In genomic region chr14:117882222-117882621, GRCm38 (mm10) we compare ENCODE assay signal across 10 mouse cellular contexts.
DNase-seq lines count a peak whose midpoint lies in the region; ATAC-seq and TF ChIP-seq lines count a peak whose summit lies in the region.
"Had no signal": no experiment of that assay in that cellular context is flagged by ENCODE, and none has a peak within 500 bp of the region (broad histone marks: within the 10 kb centered on the region; RNA-seq: fewer than 3 reads in every experiment).

No protein-coding gene starts in this region.

- no peak for ATAC-seq in intestine, postnatal 0 days
- ATAC-seq in intestine, embryonic 16.5 days: no peak

- WGBS in intestine, postnatal 0 days: 64% methylated on average over 3 of the region's 3 CpGs
- 55% methylated on average over 3 of the region's 3 CpGs for WGBS in intestine, embryonic 16.5 days

- peak; percentile 88 for TF ChIP-seq RAD21 in CH12.LX (IDR thresholded peaks at IDR 0.05; ENCODE audit: low read depth, low read length)

- peak; percentile 52 for DNase-seq in CH12.LX (ENCODE audit: extremely low read depth)
- DNase-seq in adrenal gland, adult 18-20 months (ENCODE audit: low spot score in 2 of 2): peak; percentile 54 to 56
- peak; percentile 14 for DNase-seq in layer of hippocampus, adult 9-11 months
- peak; percentile 50 for DNase-seq in mesoderm, embryonic 11.5 days (ENCODE audit: low read depth, low spot score)
- DNase-seq in T-cell, adult 2 months (ENCODE audit: low spot score): no peak

- H3K4me1 ChIP-seq in intestine, postnatal 0 days (replicated peaks; ENCODE audit: control insufficient read depth, insufficient read depth, low read length): no peaks in the 10 kb centered on the region
- no peaks in the 10 kb centered on the region for H3K4me1 ChIP-seq in intestine, embryonic 16.5 days (ENCODE audit: control insufficient read depth, insufficient read depth, low read length)
- H3K4me1 ChIP-seq in CH12.LX (ENCODE audit: control insufficient read depth in 1 of 2, insufficient read depth in 2 of 2): peaks cover 0 to 2% of the 10 kb centered on the region in 2 experiments; a peak in 1 of 4 replicates
- H3K4me1 ChIP-seq in embryonic fibroblast, embryonic 13.5 days (ENCODE audit: control insufficient read depth, insufficient read depth, low read length): no peaks in the 10 kb centered on the region
- H3K4me1 ChIP-seq: limb, embryonic 13.5 days had no signal

- no peak overlapping the region for H3K9ac ChIP-seq in intestine, postnatal 0 days (ENCODE audit: low read depth, low read length)
- H3K9ac ChIP-seq in intestine, embryonic 16.5 days (ENCODE audit: low read depth, low read length): no peak overlapping the region
- H3K9ac ChIP-seq in CH12.LX (ENCODE audit: insufficient read depth, low read depth): no peak overlapping the region
- H3K9ac ChIP-seq: embryonic facial prominence, embryonic 12.5 days; limb, embryonic 13.5 days had no signal

- H3K27ac ChIP-seq in intestine, postnatal 0 days (ENCODE audit: low read depth, low read length): no peak overlapping the region
- no peak overlapping the region for H3K27ac ChIP-seq in intestine, embryonic 16.5 days (ENCODE audit: low read length)
- no peak overlapping the region for H3K27ac ChIP-seq in CH12.LX (ENCODE audit: insufficient read depth, low read depth)
- no peak overlapping the region for H3K27ac ChIP-seq in embryonic fibroblast, embryonic 13.5 days (ENCODE audit: insufficient read depth, low read length)
- H3K27ac ChIP-seq: embryonic facial prominence, embryonic 12.5 days; limb, embryonic 13.5 days had no signal

- no peaks in the 10 kb centered on the region for H3K79me2 ChIP-seq in CH12.LX (replicated peaks; ENCODE audit: control insufficient read depth, extremely low read depth, insufficient read depth, poor library complexity, severe bottlenecking)

- TF ChIP-seq CTCF in intestine, postnatal 0 days (IDR thresholded peaks at IDR 0.05; ENCODE audit: low read depth): peak; percentile 85
- TF ChIP-seq CTCF in CH12.LX (conservative IDR thresholded peaks at IDR 0.05 in 1 of 2, IDR thresholded peaks at IDR 0.05 in 1 of 2; ENCODE audit: low read depth in 2 of 2, low read length in 2 of 2): peak; percentile 83 to 87
- TF ChIP-seq CTCF in embryonic fibroblast, embryonic 13.5 days (IDR thresholded peaks at IDR 0.05; ENCODE audit: borderline replicate concordance, insufficient read depth, low read length): peak; percentile 76; the same call in 1 of the 2 replicates

- no peak overlapping the region for H3K4me2 ChIP-seq in intestine, postnatal 0 days (replicated peaks; ENCODE audit: low read depth)
- H3K4me2 ChIP-seq in intestine, embryonic 16.5 days (ENCODE audit: low read depth, low read length): no peak overlapping the region
- no peak overlapping the region for H3K4me2 ChIP-seq in CH12.LX (ENCODE audit: insufficient read depth, low read depth, poor library complexity, severe bottlenecking)
- H3K4me2 ChIP-seq: embryonic facial prominence, embryonic 12.5 days; limb, embryonic 13.5 days had no signal

- no peaks in the 10 kb centered on the region for H3K36me3 ChIP-seq in intestine, postnatal 0 days (ENCODE audit: control insufficient read depth, insufficient read depth)
- H3K36me3 ChIP-seq in intestine, embryonic 16.5 days (ENCODE audit: control insufficient read depth, insufficient read depth, low read length): no peaks in the 10 kb centered on the region
- H3K36me3 ChIP-seq in CH12.LX (replicated peaks in 1 of 2; ENCODE audit: control insufficient read depth in 1 of 2, insufficient read depth in 1 of 2, low read length in 1 of 2): no peaks in the 10 kb centered on the region
- H3K36me3 ChIP-seq: embryonic facial prominence, embryonic 12.5 days; limb, embryonic 13.5 days had no signal

- no peaks in the 10 kb centered on the region for H3K9me3 ChIP-seq in intestine, postnatal 0 days (ENCODE audit: control insufficient read depth)
- H3K9me3 ChIP-seq in intestine, embryonic 16.5 days (ENCODE audit: control insufficient read depth, low read length): no peaks in the 10 kb centered on the region
- peaks cover 2% of the 10 kb centered on the region for H3K9me3 ChIP-seq in CH12.LX (replicated peaks; ENCODE audit: low read length)
- H3K9me3 ChIP-seq: embryonic facial prominence, embryonic 12.5 days; limb, embryonic 13.5 days had no signal

- dilution Hi-C loops in CH12.LX (cut with MboI; ENCODE audit: extremely low pct_ligation_motif_present, extremely low pct_unique_long_range_greater_than_20kb, low sequenced_read_pairs): no loop called here

- H3K4me3 ChIP-seq in intestine, postnatal 0 days (ENCODE audit: low read depth, low read length): no peak overlapping the region
- H3K4me3 ChIP-seq in intestine, embryonic 16.5 days (ENCODE audit: low read length): no peak overlapping the region
- H3K4me3 ChIP-seq in CH12.LX (replicated peaks in 1 of 3; ENCODE audit: low read depth in 2 of 3, low read length in 2 of 3, poor library complexity in 1 of 3): no peak overlapping the region
- H3K4me3 ChIP-seq in embryonic fibroblast, embryonic 13.5 days (ENCODE audit: insufficient read depth, low read length): no peak overlapping the region
- H3K4me3 ChIP-seq: embryonic facial prominence, embryonic 12.5 days; limb, embryonic 13.5 days had no signal

- no peak for TF ChIP-seq POLR2A in CH12.LX (IDR thresholded peaks at IDR 0.05; ENCODE audit: low read depth, low read length)
- TF ChIP-seq POLR2A in embryonic fibroblast, embryonic 13.5 days (IDR thresholded peaks at IDR 0.05; ENCODE audit: low read depth, low read length): no peak

- H3K27me3 ChIP-seq in intestine, postnatal 0 days (replicated peaks; ENCODE audit: control insufficient read depth, insufficient read depth, low read length): no peaks in the 10 kb centered on the region
- no peaks in the 10 kb centered on the region for H3K27me3 ChIP-seq in intestine, embryonic 16.5 days (replicated peaks; ENCODE audit: control insufficient read depth, insufficient read depth, low read length)
- H3K27me3 ChIP-seq in CH12.LX (replicated peaks): no peaks in the 10 kb centered on the region
- H3K27me3 ChIP-seq: embryonic facial prominence, embryonic 12.5 days; limb, embryonic 13.5 days had no signal

- in situ Hi-C loops in CH12.LX (cut with MboI; ENCODE audit: low pct_ligation_motif_present, low pct_unique_long_range_greater_than_20kb, low sequenced_read_pairs): loop anchor here (5.0 kb wide), 1 partner anchor 195 kb away; no protein-coding TSS in a partner anchor

- TF ChIP-seq EP300 in CH12.LX (IDR thresholded peaks at IDR 0.05; ENCODE audit: low read length): no peak

TF ChIP-seq in CH12.LX, 34 proteins besides CTCF, POLR2A, EP300 and RAD21:
- no peak for TF ChIP-seq CHD2 (IDR thresholded peaks at IDR 0.05; ENCODE audit: low read length)
- TF ChIP-seq SMC3 (IDR thresholded peaks at IDR 0.05; ENCODE audit: low read depth, low read length): peak; percentile 86
- TF ChIP-seq ZKSCAN1 (IDR thresholded peaks at IDR 0.05; ENCODE audit: borderline replicate concordance, low read depth, low read length): no peak
- TF ChIP-seq ZC3H11A (IDR thresholded peaks at IDR 0.05; ENCODE audit: low read depth, low read length): peak; percentile 39; the same call in 1 of the 2 replicates
